Mouse (Mus musculus) NIH3T3 (cell line): ENCODE results near the gene Usp7.
"Not testable (repeated sequence)": the region's sequence is repeated elsewhere in the genome, so short reads cannot be mapped to it uniquely, and the experiment has no call there.

Source experiments
- DNase-seq: peaks from one replicate; pipeline ENCODE4 v3.0.0-alpha.2; 2012; ENCODE audit warnings: low read depth

Usp7 gene

GRCm38 (mm10) chr16:8783198-8783913, 8.8 kb downstream of the Usp7 start:
- no peak for DNase-seq

DNA sequence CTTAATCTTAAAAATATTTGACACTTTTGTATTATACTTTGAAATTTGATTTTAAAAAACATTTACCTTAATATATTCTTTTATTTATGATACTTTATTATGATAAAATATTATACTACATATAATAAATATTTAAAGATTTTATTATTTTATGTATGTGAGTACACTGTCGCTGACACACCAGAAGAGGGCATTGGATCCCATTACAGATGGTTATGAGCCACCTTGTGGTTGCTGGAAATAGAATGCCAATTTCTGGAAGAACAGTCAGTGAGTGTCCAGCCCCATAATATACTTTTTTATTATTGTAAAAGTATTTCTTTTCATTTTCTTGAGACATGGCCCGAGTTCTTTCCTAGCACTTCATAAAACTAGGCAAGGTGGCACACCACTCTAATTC, 10.4 kb downstream of the Usp7 start:
- peak; percentile 13 for DNase-seq

DNA sequence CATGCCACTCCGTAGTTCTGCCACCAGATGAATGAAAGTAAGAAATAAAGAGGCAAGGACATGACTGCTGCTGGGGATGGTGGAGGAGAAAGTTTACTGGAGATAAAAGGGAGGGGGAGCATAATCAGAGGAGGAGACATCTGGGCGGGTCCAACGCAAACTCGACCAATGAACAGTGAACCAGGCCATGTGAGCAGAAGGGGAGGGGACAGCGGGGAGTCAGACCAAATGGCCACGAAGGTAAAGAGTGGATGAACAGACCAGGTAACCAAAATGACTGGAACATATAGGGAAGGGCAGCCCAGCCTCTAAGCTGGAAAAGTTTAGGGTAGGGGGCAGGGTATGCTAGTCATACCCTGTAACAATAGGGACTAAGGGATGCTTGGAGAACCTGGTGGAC, 10.9 kb downstream of the Usp7 start:
- no peak for DNase-seq

DNA sequence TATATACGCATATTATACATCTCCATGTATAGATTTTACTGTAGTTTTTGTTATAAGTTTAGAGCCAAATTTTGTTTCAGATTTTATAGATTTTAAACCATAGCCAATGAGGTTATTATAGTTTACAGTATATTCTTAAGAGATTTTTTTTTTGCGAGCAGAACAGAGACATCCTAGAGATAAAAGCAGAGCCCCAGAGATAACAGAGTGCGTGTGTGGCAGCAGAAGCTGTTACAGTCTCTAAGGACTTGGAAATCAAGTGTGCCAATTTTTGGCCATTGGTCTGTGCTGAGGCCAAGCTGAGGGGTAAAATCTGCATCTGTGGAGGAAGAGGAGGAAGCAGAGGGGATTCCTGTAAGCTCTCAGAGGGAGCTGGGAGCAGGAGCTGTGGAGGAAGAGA, 11.9 kb downstream of the Usp7 start:
- DNase-seq = no peak

- no peak for DNase-seq
Observed at GRCm38 (mm10) chr16:8778697-8779096, 13.4 kb downstream of the Usp7 start.

GRCm38 (mm10) chr16:8777202-8777601, 14.9 kb downstream of the Usp7 start:
- DNase-seq = no peak

GRCm38 (mm10) chr16:8776634-8777033, 15.5 kb downstream of the Usp7 start:
- no peak for DNase-seq

DNA sequence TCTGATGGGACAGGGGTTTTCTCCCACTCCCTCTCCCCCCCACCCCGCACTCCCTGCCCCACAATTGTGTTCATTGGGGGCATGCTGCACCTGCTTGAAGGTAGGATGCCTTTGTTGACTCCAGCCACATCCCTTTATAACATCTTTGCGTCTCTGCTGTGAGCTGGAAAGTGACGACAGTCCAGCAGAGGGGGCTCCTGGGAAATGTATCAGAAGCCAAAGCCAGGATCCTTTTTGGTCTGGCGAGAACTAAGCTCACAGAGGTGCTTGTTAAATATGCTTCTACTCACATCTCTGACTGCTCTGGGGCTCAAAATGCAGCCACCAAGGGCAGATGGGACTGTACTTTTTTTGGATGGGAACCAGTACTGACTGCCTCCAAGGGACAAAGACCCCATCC, 21.0 kb downstream of the Usp7 start:
- DNase-seq = peak; percentile 19

DNA sequence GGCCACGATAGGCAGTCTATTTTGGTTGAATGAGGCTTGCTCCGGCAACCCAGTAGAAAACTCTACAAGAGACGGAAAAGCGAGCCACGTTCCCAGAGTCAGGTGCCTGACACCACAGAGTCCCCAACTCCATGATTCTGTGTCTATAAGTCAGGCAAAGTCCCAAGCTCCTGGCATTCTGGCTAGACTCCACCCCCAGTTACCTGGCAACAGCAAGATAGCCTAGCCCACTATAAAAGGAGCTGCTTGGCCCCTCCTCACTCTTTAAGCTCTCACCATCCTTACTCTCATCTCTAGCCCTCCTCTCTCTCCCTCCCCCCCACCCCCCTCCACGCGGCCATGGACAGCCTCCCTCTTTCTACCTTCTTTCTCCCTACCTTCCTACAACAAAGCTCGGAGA, 21.8 kb downstream of the Usp7 start:
- DNase-seq = not testable (repeated sequence)

DNA sequence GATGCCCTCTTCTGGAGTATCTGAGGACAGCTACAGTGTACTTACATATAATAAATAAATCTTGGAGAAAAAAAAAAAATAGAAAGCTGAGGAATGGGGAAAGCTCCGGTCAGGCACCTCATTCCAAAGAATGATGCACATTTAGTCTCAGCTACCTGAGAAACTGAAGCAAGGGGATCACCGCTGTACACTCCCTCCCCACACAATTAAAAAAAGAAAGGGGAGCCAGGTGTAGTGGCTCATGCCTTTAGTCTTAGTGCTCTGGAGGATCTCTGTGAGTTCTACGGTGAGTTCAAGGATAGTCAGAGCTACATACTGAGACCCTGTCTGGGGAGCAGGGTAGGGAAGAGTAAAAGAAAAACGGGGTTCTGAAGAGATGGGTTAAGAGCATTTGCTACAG, 22.6 kb downstream of the Usp7 start:
- no peak for DNase-seq

DNA sequence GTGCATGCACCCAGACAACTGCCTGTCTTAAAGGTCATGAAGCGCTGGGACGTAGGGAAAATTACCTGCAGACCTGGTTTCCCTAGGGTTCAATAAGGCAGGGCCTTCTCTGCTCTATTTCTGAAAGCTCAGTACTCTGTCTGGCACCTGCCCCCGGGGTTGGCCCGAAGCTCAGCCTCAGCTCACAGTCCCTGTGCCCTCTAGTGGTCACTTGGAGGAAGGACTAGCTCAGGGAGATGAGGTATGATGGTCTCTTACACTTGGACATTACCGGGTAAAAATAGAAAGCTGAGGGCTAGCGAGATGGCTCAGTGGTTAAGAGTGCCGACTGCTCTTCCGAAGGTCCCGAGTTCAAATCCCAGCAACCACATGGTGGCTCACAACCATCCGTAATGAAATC, 23.0 kb downstream of the Usp7 start:
- DNase-seq = peak; percentile 77

- DNase-seq = no peak
Observed at GRCm38 (mm10) chr16:8768588-8768987, 23.5 kb downstream of the Usp7 start.

DNA sequence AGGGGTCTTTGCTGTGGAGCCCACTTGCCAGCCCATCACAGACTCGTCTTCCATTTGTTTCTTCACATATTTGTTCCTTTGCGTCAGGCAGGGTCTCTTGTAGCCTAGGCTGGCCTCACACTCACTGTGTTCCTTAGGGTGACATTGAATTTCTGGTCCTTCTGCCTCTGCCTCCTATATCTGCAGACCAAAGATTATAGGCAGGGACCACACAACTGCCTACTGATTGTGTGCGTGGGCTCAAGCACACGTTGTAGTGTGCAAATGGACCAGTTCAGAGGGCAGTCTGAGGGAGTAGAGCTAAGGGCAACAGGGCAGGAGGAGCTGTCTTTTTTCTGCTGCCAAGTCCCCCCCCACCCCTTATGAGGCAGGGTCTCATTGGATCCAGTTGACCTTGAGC, 24.0 kb downstream of the Usp7 start:
- no peak for DNase-seq

DNA sequence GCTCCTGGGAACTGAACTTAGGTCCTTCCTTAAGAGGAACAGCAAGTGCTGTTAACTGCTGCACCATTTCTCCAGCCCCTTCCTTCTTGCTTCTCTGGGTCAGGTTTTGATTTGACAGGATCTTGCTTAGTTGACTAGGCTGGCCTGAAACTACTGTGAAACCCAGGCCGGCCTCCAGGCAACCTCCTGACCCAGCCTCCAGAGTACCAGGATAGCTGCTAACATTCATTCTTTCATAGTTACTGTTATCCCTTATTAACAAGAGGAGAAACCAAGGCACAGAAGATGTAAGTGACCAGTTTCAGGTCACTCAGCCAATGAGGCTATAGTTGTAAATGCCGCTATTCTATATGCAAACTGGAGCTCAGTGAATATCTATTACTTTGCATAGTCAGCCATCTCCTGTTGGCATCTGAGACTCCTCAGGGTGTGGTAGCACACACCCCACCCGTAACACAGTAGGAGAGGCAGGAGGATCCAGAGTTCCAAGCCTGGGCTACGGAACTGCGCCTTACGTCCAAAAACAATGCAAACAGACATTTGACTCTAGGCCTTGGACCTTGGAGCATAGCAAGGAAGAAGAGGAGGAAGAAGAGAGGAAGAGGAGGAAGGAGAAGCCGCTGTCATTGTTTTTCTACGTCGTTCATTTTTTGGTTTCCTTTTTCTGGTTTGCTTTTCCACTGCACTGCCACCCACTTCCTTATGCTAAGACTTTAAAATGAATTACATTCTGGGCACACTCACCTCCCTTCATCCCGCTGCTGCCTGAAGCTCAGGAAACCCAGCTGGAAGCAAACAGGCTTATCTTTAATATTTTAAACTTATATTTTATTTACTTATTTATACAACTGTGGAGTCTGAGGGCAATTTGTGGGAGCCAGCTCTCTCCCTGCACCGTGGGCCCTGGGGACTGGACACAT, 24.7 kb downstream of the Usp7 start:
- DNase-seq = no peak

- no peak for DNase-seq
Observed at GRCm38 (mm10) chr16:8766196-8766595, 25.9 kb downstream of the Usp7 start.

- no peak for DNase-seq
Observed at GRCm38 (mm10) chr16:8764124-8764907, 27.8 kb downstream of the Usp7 start.

GRCm38 (mm10) chr16:8763028-8763427, 29.1 kb downstream of the Usp7 start:
- DNase-seq = no peak

GRCm38 (mm10) chr16:8761894-8762293, 30.2 kb downstream of the Usp7 start:
- DNase-seq = no peak

DNA sequence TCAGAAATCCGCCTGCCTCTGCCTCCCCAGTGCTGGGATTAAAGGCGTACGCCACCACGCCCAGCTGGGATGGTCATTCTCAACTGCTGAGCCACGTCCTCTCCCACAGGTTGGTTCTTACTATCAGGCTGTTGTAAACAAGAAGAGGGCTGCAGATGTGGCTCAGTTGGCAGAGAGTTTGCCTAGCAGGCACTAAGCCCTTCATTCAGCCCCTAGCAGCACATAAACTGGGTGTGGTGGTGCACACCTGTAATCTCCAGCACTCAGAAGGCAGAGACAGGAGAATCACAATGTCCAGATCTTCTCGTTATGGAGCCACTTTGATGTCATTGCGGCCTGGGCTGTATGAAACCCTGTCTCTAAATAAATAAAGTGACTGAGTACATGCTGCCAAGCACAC, 31.1 kb downstream of the Usp7 start:
- DNase-seq = no peak

DNA sequence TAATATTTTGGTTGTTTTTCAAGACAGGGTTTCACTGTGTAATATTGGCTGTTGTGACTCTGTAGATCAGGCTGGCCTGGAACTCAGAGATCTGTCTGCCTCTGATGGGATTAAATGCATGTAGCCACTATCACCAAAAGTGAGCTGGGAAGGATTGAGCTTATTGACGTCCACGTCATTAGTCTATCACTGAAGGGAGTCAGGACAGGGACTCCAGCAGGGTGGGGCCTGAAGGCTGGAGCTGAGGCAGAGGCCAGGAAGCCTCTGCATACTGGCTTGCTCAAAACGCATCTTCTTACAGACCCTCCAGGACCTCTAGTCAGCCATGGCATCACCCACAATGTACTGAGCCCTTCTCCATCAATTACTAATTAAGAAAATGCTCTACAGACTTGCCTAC, 33.1 kb downstream of the Usp7 start:
- no peak for DNase-seq

DNA sequence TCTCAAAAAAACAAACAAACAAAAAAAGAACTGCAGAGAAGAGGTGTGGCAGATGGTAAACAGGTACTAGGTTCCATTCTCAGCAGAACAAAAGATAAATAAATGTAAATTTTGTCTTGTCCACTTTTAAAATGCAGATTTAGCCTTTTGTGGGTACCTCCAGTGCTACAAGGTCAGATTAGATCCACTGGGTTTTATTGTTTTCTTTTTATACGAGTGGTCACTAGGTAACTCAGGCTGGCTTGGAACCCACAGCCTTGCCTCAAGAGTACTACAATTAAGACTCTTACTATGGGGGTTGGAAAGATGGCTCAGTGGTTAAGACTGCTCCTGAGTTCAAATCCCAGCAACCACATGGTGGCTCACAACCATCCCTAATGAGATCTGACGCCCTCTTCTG, 33.9 kb downstream of the Usp7 start:
- no peak for DNase-seq

- not testable (repeated sequence) for DNase-seq
Observed at GRCm38 (mm10) chr16:8757586-8757985, 34.5 kb downstream of the Usp7 start.

- DNase-seq = no peak
Observed at GRCm38 (mm10) chr16:8752334-8752733, 39.8 kb downstream of the Usp7 start.
